In the genomic region with DNA sequence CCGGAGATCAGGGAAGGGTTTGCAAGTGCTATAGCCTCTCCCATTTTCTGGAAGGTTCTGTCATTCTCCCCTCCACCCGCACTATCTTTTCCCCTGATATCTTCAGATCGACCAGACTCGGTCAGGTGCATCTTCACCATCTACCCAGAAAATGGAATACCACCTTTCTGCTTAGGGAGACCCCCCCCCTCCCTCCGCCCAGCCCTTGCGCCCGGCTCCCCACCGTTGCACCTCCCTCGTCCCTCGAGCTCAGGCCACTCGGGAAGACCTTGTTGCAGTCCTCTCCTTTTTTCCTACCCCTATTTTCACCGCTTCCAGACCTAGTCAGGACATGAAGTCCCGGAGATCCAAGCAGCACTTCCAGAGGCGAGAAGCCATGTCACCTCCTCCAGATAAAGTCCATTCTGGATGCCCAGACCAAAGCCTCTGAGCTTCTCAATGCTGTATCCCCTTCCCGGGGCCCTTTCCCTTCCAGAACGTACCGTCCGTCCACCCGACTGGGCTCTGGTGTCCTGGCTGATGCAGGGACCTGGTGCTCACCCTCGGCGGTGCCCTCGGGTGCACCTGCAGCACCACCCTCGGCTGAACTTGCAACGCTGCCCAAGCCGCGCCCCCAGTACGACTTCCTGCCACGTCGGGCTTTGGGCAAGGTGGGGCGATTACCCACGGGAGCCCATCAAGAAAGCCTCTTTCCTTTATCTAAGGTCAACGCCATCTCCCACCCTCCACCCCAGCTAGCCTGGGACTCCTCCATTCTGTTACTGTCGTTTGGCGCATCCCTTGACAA, we compare ENCODE assay signal across 8 mouse cellular contexts. TPM values are rescaled to one million over a fixed set of nuclear protein-coding genes. Genes with fewer than 3 reads are reported as not detected.
DNase-seq lines count a peak whose midpoint lies in the region; ATAC-seq and TF ChIP-seq lines count a peak whose summit lies in the region.

A gene (minus strand): TSS at position 618 of the 787 bp plus-strand sequence.

- peak; percentile 46 for ATAC-seq in CD4-positive, CD25-positive, alpha-beta regulatory T cell, adult 4 months

- WGBS in hindbrain, embryonic 10.5 days: 2% methylated on average over 34 of the region's 34 CpGs
- 4% methylated on average over 34 of the region's 34 CpGs for WGBS in spleen, adult 2 months

- no peak for TF ChIP-seq POLR2A in embryonic fibroblast, embryonic 13.5 days (IDR thresholded peaks at IDR 0.05; ENCODE audit: low read depth, low read length)
- peak; percentile 72 for TF ChIP-seq POLR2A in spleen, adult 2 months (IDR thresholded peaks at IDR 0.05; ENCODE audit: low read depth, low read length)

- no peaks in the 10 kb centered on the region for H3K9me3 ChIP-seq in hindbrain, embryonic 10.5 days

- peaks cover 37% of the 10 kb centered on the region for H3K27me3 ChIP-seq in hindbrain, embryonic 10.5 days (ENCODE audit: insufficient read depth, poor library complexity, severe bottlenecking)
- no peaks in the 10 kb centered on the region for H3K27me3 ChIP-seq in spleen, adult 2 months (ENCODE audit: control insufficient read depth, insufficient read depth, low read length)

- H3K36me3 ChIP-seq in hindbrain, embryonic 10.5 days: no peaks in the 10 kb centered on the region; the same call in 1 of the 2 replicates
- 0 out of 2 replicates have a peak, but pooled peaks cover 2% of the 10 kb centered on the region for H3K36me3 ChIP-seq in spleen, adult 2 months (ENCODE audit: control insufficient read depth, insufficient read depth, low read length)

- TF ChIP-seq CTCF in embryonic fibroblast, embryonic 13.5 days (IDR thresholded peaks at IDR 0.05; ENCODE audit: borderline replicate concordance, insufficient read depth, low read length): no peak
- no peak for TF ChIP-seq CTCF in spleen, adult 2 months (IDR thresholded peaks at IDR 0.05; ENCODE audit: extremely low read depth, insufficient read depth, insufficient read length, insufficient replicate concordance)

- peak; percentile 56 to 77 for DNase-seq in adrenal gland, adult (ENCODE audit: inconsistent age in 2 of 2, low spot score in 1 of 2)
- DNase-seq in hindbrain, embryonic 10.5 days (ENCODE audit: low spot score): peak; percentile 13
- no peak for DNase-seq in layer of hippocampus, postnatal 25 days (ENCODE audit: extremely low spot score in 1 of 2, low spot score in 1 of 2)
- DNase-seq in lung, postnatal 25 days (ENCODE audit: low spot score): peak; percentile 67
- DNase-seq in spleen, adult 2 months (ENCODE audit: low read depth in 1 of 2, low spot score in 2 of 2): peak in 1 of 2 experiments; percentile 74
- DNase-seq in right cerebral cortex, adult 2 months (ENCODE audit: low spot score in 2 of 2): no peak

- no peaks in the 10 kb centered on the region; the same call in 1 of the 2 replicates for H3K4me1 ChIP-seq in embryonic fibroblast, embryonic 13.5 days (ENCODE audit: control insufficient read depth, insufficient read depth, low read length)
- peaks cover 46% of the 10 kb centered on the region for H3K4me1 ChIP-seq in hindbrain, embryonic 10.5 days (replicated peaks)
- peaks cover 34% of the 10 kb centered on the region; the same call in 1 of the 2 replicates for H3K4me1 ChIP-seq in spleen, adult 2 months (ENCODE audit: control insufficient read depth, insufficient read depth, insufficient read length)

- H3K4me3 ChIP-seq in embryonic fibroblast, embryonic 13.5 days (ENCODE audit: insufficient read depth, low read length): peak within 1 kb of the TSS; percentile 80
- peak within 1 kb of the TSS; percentile 78 for H3K4me3 ChIP-seq in hindbrain, embryonic 10.5 days
- H3K4me3 ChIP-seq in spleen, adult 2 months (ENCODE audit: extremely low read depth, insufficient read depth, insufficient read length): peak within 1 kb of the TSS; percentile 89

- no peak within 1 kb of the TSS for H3K27ac ChIP-seq in embryonic fibroblast, embryonic 13.5 days (ENCODE audit: insufficient read depth, low read length)
- peak within 1 kb of the TSS; percentile 85 for H3K27ac ChIP-seq in hindbrain, embryonic 10.5 days
- peak within 1 kb of the TSS; percentile 83 for H3K27ac ChIP-seq in spleen, adult 2 months (ENCODE audit: insufficient read depth, low read length)

RNA-seq across cellular contexts. Expression of the gene that starts here (rescaled TPM):
- 10 to 100 TPM; 50.3 to 73.8 TPM for polyA plus RNA-seq in CD4-positive, CD25-positive, alpha-beta regulatory T cell, adult 4 months (2017; shearing (Covaris generic))
- 12.8 and 12.9 TPM in 2 replicates for polyA plus RNA-seq in embryonic fibroblast, embryonic 13.5 days (2011; ENCODE audit: insufficient read length, low read depth, missing spikeins)
- 13.8 and 14.0 TPM in 2 replicates for polyA plus RNA-seq in hindbrain, embryonic 10.5 days (2016; fragmentation: Nextera tagmentation; extraction: Ambion mirVana)
- total RNA-seq in layer of hippocampus, postnatal 25 days (2021): 10 to 100 TPM; 15.1 to 18.1 TPM
- 63.3 and 86.6 TPM in 2 replicates for polyA plus RNA-seq in spleen, adult 2 months (2012; rRNA removed)

Comparison
In these comparisons a context has a peak if more than half of its experiments do, and no peak if none do; other contexts are left out.
1. DNase-seq: peak in adrenal gland, adult (2 of 2), hindbrain, embryonic 10.5 days (single experiment) and lung, postnatal 25 days (single experiment); none in layer of hippocampus, postnatal 25 days (0 of 2) and right cerebral cortex, adult 2 months (0 of 2).
2. Peak in every context shown above with its lines, with median percentiles within 50 percentile points of each other: H3K4me3 ChIP-seq.